Mouse (Mus musculus) spleen, adult 2 months (tissue): Measurements from ENCODE around the gene Gtpbp2. TPM values are rescaled to one million over a fixed set of nuclear protein-coding genes. Genes with fewer than 3 reads are reported as not detected.

ENCODE experiments used
- DNase-seq, 2 experiments: peaks; one replicate each; pipeline versions ENCODE4 v3.0.0 to v3.0.0-alpha.2; 2012 to 2021; ENCODE audit warnings: low spot score in 2 of 2, low read depth in 1 of 2
- H3K27ac ChIP-seq: fragments of 200-500 bp; 2 replicates; pipeline ENCODE4 v1.5.1; 2012; ENCODE audit warnings: low read length, inconsistent platforms; ENCODE audit not compliant: insufficient read depth
- H3K27me3 ChIP-seq: fragments of 200-500 bp; 2 replicates; pipeline ENCODE4 v1.6.1; 2012; ENCODE audit warnings: mild to moderate bottlenecking, moderate library complexity, low read length, inconsistent platforms; ENCODE audit not compliant: control insufficient read depth, insufficient read depth
- H3K36me3 ChIP-seq: fragments of 200-500 bp; 2 replicates; pipeline ENCODE4 v1.6.1; 2012; ENCODE audit warnings: mild to moderate bottlenecking, low read length, inconsistent platforms; ENCODE audit not compliant: control insufficient read depth, insufficient read depth
- H3K4me1 ChIP-seq: fragments of 200-500 bp; 2 replicates; pipeline ENCODE4 v1.6.1; 2011; ENCODE audit warnings: inconsistent platforms; ENCODE audit not compliant: control insufficient read depth, insufficient read depth, insufficient read length
- H3K4me3 ChIP-seq: fragments of 200-500 bp; 2 replicates; pipeline ENCODE4 v1.5.1; 2011; ENCODE audit warnings: mild to moderate bottlenecking, inconsistent platforms; ENCODE audit not compliant: insufficient read depth, insufficient read length; ENCODE audit errors: extremely low read depth
- CTCF ChIP-seq: fragments of 200-500 bp; IDR thresholded peaks from 2 replicates; pipeline ENCODE4 v1.5.1; 2011; ENCODE audit warnings: mild to moderate bottlenecking, inconsistent platforms; ENCODE audit not compliant: insufficient read depth, insufficient read length, insufficient replicate concordance; ENCODE audit errors: extremely low read depth
- POLR2A ChIP-seq: fragments of 200-500 bp; IDR thresholded peaks from 2 replicates; pipeline ENCODE4 v1.6.1; 2011; ENCODE audit warnings: low read depth, low read length, inconsistent platforms
- WGBS: fragments of 180-500 bp; shearing (Covaris S2); methylation state at CpG from one replicate; pipeline ENCODE4 v1.1.7; 2018; 5-methylcytosine and 5-hydroxymethylcytosine counted together
- polyA plus RNA-seq: library from polyadenylated mRNA; depleted of rRNA; stranded (reverse); fragments of >200 nt; gene quantifications from 2 replicates; pipeline ENCODE4 v1.2.3, GENCODE M21; 2012; rRNA removed

Gene Gtpbp2
- polyA plus RNA-seq, 1 experiment = 176 TPM

DNA sequence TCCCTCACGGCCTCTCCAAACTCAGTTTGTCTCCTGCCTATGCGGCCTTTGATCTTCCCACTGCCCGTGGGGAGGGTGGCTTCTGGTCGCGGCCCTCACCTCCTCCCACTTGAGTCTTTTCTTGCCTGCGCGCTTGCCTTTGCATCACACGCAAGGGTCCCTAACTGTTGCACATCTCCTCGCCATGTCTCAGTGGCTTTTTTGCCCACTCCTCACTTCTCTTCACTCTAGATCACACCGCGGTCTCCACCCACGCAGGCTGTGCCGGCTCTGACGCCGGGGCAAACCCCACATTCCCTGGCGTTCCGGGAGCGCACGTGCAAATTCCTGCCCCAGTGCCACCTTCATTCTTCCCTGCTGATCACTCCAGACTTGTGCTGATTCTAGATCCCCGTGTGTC is 42.2 kb downstream of the Gtpbp2 start:
- no peak for DNase-seq
- TF ChIP-seq CTCF (no peak), POLR2A (no peak)
- peaks cover 5% of the 10 kb centered on the region; the same call in 1 of the 2 replicates for H3K4me1 ChIP-seq
- H3K27me3 ChIP-seq = no peaks in the 10 kb centered on the region
- peaks cover 6% of the 10 kb centered on the region; the same call in 1 of the 2 replicates for H3K36me3 ChIP-seq
- H3K27ac ChIP-seq = peak overlapping the region; percentile 58
- H3K4me3 ChIP-seq = peak overlapping the region; percentile 98
- WGBS = 1% methylated on average over 20 of the region's 20 CpGs

DNA sequence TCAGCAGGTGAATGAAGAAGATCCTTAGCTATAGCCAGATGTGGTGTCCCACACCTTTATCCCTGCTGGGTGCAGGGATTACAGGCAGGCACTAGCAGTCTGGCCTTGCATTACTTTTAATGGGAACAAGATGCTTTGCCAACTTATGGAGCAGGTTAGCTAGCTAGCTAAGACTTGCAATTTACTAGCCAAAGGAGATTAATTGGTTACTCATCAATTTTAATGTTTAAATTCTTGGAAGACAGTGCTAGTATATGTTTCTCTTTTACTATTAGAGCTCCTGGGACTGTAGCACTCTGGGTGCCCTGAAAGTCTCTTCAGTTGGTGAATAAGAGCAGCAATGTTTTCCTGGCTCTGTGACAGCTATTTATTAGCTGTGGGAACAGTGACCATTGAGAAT is 45.8 kb downstream of the Gtpbp2 start:
- no peak for DNase-seq
- peaks cover 3% of the 10 kb centered on the region; the same call in 1 of the 2 replicates for H3K4me1 ChIP-seq
- H3K4me3 ChIP-seq = no peak overlapping the region
- H3K27ac ChIP-seq = no peak overlapping the region
- H3K36me3 ChIP-seq = peaks cover 19% of the 10 kb centered on the region
- TF ChIP-seq POLR2A (no peak), CTCF (no peak)
- H3K27me3 ChIP-seq = no peaks in the 10 kb centered on the region

DNA sequence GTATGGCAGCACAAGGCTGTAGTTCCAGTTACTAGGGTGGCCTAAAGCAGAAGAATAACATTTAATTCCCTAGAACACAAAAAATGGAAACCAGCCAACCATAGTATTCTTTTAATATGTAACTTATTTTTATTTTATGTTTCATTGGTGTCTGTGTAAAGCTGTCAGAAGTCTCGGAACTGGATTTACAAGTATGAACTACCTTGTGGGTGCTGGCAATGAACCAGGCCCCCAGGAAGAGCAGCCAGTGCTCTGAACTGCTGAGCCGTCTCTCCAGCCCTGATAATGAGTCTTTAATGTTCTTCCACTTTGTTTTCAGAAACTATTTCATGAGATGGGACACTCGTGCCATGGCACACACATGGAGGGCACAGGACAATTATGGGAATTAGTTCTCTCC is 49.7 kb downstream of the Gtpbp2 start:
- no peak for DNase-seq
- 91% methylated on average over 3 of the region's 3 CpGs for WGBS
- H3K36me3 ChIP-seq = peaks cover 30% of the 10 kb centered on the region
- no peak overlapping the region for H3K27ac ChIP-seq
- TF ChIP-seq POLR2A (no peak), CTCF (no peak)
- H3K27me3 ChIP-seq = no peaks in the 10 kb centered on the region
- H3K4me1 ChIP-seq = no peaks in the 10 kb centered on the region
- H3K4me3 ChIP-seq = no peak overlapping the region

Other genes with a start within 250 kb of the Gtpbp2 start
- 92.9 and 106 TPM in 2 replicates for gene Vegfa, start 128.7 kb upstream of the Gtpbp2 start, polyA plus RNA-seq
- 27.4 and 29.7 TPM in 2 replicates for gene Mrps18a, start 50.0 kb upstream of the Gtpbp2 start, polyA plus RNA-seq
- 0.58 and 2.1 TPM in 2 replicates for gene Rsph9, start 16.8 kb upstream of the Gtpbp2 start, polyA plus RNA-seq
- gene Mad2l1bp, start 7.5 kb upstream of the Gtpbp2 start, polyA plus RNA-seq = 16.5 and 17.7 TPM in 2 replicates
- gene Polh, start 41.6 kb downstream of the Gtpbp2 start, polyA plus RNA-seq = 5.2 and 5.6 TPM in 2 replicates
- 14.7 and 16.8 TPM in 2 replicates for gene Xpo5, start 41.8 kb downstream of the Gtpbp2 start, polyA plus RNA-seq
- gene Polr1c, start 87.0 kb downstream of the Gtpbp2 start, polyA plus RNA-seq = 30.0 and 33.6 TPM in 2 replicates
- gene Yipf3, start 87.0 kb downstream of the Gtpbp2 start, polyA plus RNA-seq = 128 and 138 TPM in 2 replicates
- 0.82 and 0.89 TPM in 2 replicates for gene Lrrc73, start 92.5 kb downstream of the Gtpbp2 start, polyA plus RNA-seq
- 28.8 and 40.4 TPM in 2 replicates for gene Tjap1, start 122.0 kb downstream of the Gtpbp2 start, polyA plus RNA-seq
- 0.46 and 0.50 TPM in 2 replicates for gene Dlk2, start 136.4 kb downstream of the Gtpbp2 start, polyA plus RNA-seq
- 15.4 and 23.3 TPM in 2 replicates for gene Abcc10, start 167.3 kb downstream of the Gtpbp2 start, polyA plus RNA-seq
- gene Zfp318, start 222.7 kb downstream of the Gtpbp2 start, polyA plus RNA-seq = 37.6 and 55.4 TPM in 2 replicates